Mouse (Mus musculus): ENCODE data around the gene Elk3. TPM values are rescaled to one million over a fixed set of nuclear protein-coding genes. Genes with fewer than 3 reads are reported as not detected.

Gene Elk3
- polyA plus RNA-seq, 1 experiment from 2014 or later, result 9.6 TPM

Other genes with a start within 250 kb of the Elk3 start
- 0.12 TPM in 1 of 2 replicates, not detected in the other for gene Cfap54, start 229.5 kb downstream of the Elk3 start, polyA plus RNA-seq (2016; fragmentation: Nextera tagmentation; extraction: Ambion mirVana)
- gene Cdk17, start 150.3 kb downstream of the Elk3 start, polyA plus RNA-seq (2016; fragmentation: Nextera tagmentation; extraction: Ambion mirVana), result 22.3 and 23.0 TPM in 2 replicates
- gene Lta4h, start 142.3 kb upstream of the Elk3 start, polyA plus RNA-seq (2016; fragmentation: Nextera tagmentation; extraction: Ambion mirVana), result 97.2 and 104 TPM in 2 replicates
- gene Hal, start 177.6 kb upstream of the Elk3 start, polyA plus RNA-seq (2016; fragmentation: Nextera tagmentation; extraction: Ambion mirVana), result 1.6 and 1.8 TPM in 2 replicates
- 6.3 and 6.9 TPM in 2 replicates for gene Amdhd1, start 228.9 kb upstream of the Elk3 start, polyA plus RNA-seq (2016; fragmentation: Nextera tagmentation; extraction: Ambion mirVana)
- gene Ccdc38, start 229.5 kb upstream of the Elk3 start, polyA plus RNA-seq (2016; fragmentation: Nextera tagmentation; extraction: Ambion mirVana), result 0.14 and 0.29 TPM in 2 replicates